Mouse (Mus musculus): Measurements from ENCODE around the gene Ripor3.
A peak's percentile ranks its signal among the peaks of the same experiment; 100 is the strongest.

Gene Ripor3

GRCm38 (mm10) chr2:167953819-167954218 is 56.6 kb downstream of the Ripor3 start:
- DNase-seq (ENCODE audit: low spot score): no peak

- DNase-seq (ENCODE audit: low spot score): no peak
These were observed 58.9 kb downstream of the Ripor3 start for GRCm38 (mm10) chr2:167951301-167952211.

GRCm38 (mm10) chr2:167950681-167951080 is 59.7 kb downstream of the Ripor3 start:
- no peak for DNase-seq (ENCODE audit: low spot score)

GRCm38 (mm10) chr2:167949808-167950207 is 60.6 kb downstream of the Ripor3 start:
- DNase-seq (ENCODE audit: low spot score): no peak

GRCm38 (mm10) chr2:167949250-167949649 is 61.2 kb downstream of the Ripor3 start:
- no peak for DNase-seq (ENCODE audit: low spot score)

GRCm38 (mm10) chr2:167948557-167948956 is 61.9 kb downstream of the Ripor3 start:
- DNase-seq (ENCODE audit: low spot score): no peak

- no peak for DNase-seq (ENCODE audit: low spot score)
These were observed 62.4 kb downstream of the Ripor3 start for GRCm38 (mm10) chr2:167948047-167948446.

GRCm38 (mm10) chr2:167947251-167947650 is 63.2 kb downstream of the Ripor3 start:
- no peak for DNase-seq (ENCODE audit: low spot score)

GRCm38 (mm10) chr2:167945451-167945850 is 65.0 kb downstream of the Ripor3 start:
- DNase-seq (ENCODE audit: low spot score): no peak

GRCm38 (mm10) chr2:167944193-167944592 is 66.2 kb downstream of the Ripor3 start:
- no peak for DNase-seq (ENCODE audit: low spot score)

- no peak for DNase-seq (ENCODE audit: low spot score)
These were observed 67.3 kb downstream of the Ripor3 start for GRCm38 (mm10) chr2:167942926-167943633.

GRCm38 (mm10) chr2:167942199-167942925 is 68.1 kb downstream of the Ripor3 start:
- no peak for DNase-seq (ENCODE audit: low spot score)

GRCm38 (mm10) chr2:167941745-167942176 is 68.7 kb downstream of the Ripor3 start:
- DNase-seq (ENCODE audit: low spot score): no peak

- no peak for DNase-seq (ENCODE audit: low spot score)
These were observed 69.1 kb downstream of the Ripor3 start for GRCm38 (mm10) chr2:167941320-167941719.

- no peak for DNase-seq (ENCODE audit: low spot score)
These were observed 69.8 kb downstream of the Ripor3 start for GRCm38 (mm10) chr2:167940636-167941035.

- no peak for DNase-seq (ENCODE audit: low spot score)
These were observed 70.6 kb downstream of the Ripor3 start for GRCm38 (mm10) chr2:167939632-167940399.

GRCm38 (mm10) chr2:167939204-167939603 is 71.2 kb downstream of the Ripor3 start:
- no peak for DNase-seq (ENCODE audit: low spot score)

- no peak for DNase-seq (ENCODE audit: low spot score)
These were observed 71.6 kb downstream of the Ripor3 start for GRCm38 (mm10) chr2:167938786-167939185.

- DNase-seq (ENCODE audit: low spot score): no peak
These were observed 74.5 kb downstream of the Ripor3 start for GRCm38 (mm10) chr2:167935956-167936355.

GRCm38 (mm10) chr2:167933397-167933796 is 77.0 kb downstream of the Ripor3 start:
- no peak for DNase-seq (ENCODE audit: low spot score)

- peak; percentile 17 for DNase-seq (ENCODE audit: low spot score)
These were observed 77.6 kb downstream of the Ripor3 start for GRCm38 (mm10) chr2:167932727-167933231.

Measured in retina, embryonic 14.5 days (tissue).